Mouse (Mus musculus): ENCODE data around the gene Pitpnc1.

GRCm38 (mm10) chr11:107390001-107390400, 80.5 kb downstream of the Pitpnc1 start:
- TF ChIP-seq CTCF (IDR thresholded peaks at IDR 0.05; ENCODE audit: borderline replicate concordance, insufficient read depth, low read depth, low read length) (no peak), POLR2A (IDR thresholded peaks at IDR 0.05; ENCODE audit: borderline replicate concordance, insufficient read depth, low read length) (no peak)
